Mouse (Mus musculus): Measurements from ENCODE around the gene Arhgef38. TPM values are rescaled to one million over a fixed set of nuclear protein-coding genes. Genes with fewer than 3 reads are reported as not detected.

Gene Arhgef38
- polyA plus RNA-seq, 1 experiment from 2014 or later, result 1.8 TPM

DNA sequence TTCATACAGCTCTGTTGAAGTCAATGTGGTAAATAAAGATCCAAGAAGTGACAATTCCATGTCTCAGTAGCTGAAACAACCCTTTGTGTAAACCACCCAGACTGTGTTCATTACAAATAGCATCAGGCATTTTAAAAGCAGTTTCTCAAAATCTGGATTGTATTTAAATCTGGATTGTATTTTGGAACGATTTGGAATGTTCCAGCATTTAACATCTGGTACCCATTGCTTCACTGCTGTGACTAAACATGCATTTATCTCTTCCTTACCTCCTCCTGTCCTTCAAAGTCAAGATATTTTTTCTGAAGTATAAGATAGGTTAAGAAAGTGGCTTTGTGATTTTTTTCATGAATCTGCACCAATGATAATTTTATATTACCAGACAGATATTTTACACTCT is 121.5 kb downstream of the Arhgef38 start:
- H3K4me1 ChIP-seq (ENCODE audit: control insufficient read depth, insufficient read depth, low read length), result no peaks in the 10 kb centered on the region
- ATAC-seq (ENCODE audit: insufficient number of reproducible peaks, insufficient read depth, low FRiP score, low read depth), result no peak
- H3K9me3 ChIP-seq (ENCODE audit: control insufficient read depth, low read depth, low read length), result no peaks in the 10 kb centered on the region
- no peaks in the 10 kb centered on the region for H3K27me3 ChIP-seq (ENCODE audit: control insufficient read depth, insufficient read depth, low read length)
- peaks cover 8% of the 10 kb centered on the region for H3K36me3 ChIP-seq (ENCODE audit: control insufficient read depth, insufficient read depth, low read length)
- H3K27ac ChIP-seq (ENCODE audit: low read length), result no peak overlapping the region
- 54% methylated on average over 1 of the region's 1 CpGs for WGBS
- no peak overlapping the region for H3K4me3 ChIP-seq (ENCODE audit: low read depth, low read length)
- no peak overlapping the region for H3K4me2 ChIP-seq (replicated peaks; ENCODE audit: low read depth, low read length)
- H3K9ac ChIP-seq (replicated peaks; ENCODE audit: low read depth, low read length), result no peak overlapping the region

DNA sequence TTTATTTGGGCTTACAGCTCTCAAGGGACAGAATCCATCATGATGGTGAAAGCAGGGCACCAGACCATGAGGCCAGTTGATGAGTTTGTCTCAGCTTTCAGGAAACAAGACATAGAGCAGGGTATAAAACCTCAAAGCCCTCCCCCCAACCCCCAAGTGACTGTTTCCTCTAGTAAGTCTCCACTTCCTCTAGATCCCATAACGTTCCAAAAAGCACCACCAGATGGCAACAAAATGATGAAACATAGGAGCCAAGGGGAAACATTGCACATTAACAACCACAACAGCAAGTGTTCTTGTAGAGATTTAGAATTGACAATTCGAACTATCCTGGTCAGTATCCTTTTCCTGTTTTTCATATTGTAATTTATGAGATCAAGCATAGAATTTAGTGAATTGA is 123.0 kb downstream of the Arhgef38 start:
- Histone ChIP-seq H3K9me3 (ENCODE audit: control insufficient read depth, low read depth, low read length) (no peaks in the 10 kb centered on the region), H3K4me2 (replicated peaks; ENCODE audit: low read depth, low read length) (no peak overlapping the region), H3K9ac (replicated peaks; ENCODE audit: low read depth, low read length) (no peak overlapping the region), H3K27me3 (ENCODE audit: control insufficient read depth, insufficient read depth, low read length) (no peaks in the 10 kb centered on the region), H3K27ac (ENCODE audit: low read length) (no peak overlapping the region), H3K4me1 (ENCODE audit: control insufficient read depth, insufficient read depth, low read length) (no peaks in the 10 kb centered on the region), H3K36me3 (ENCODE audit: control insufficient read depth, insufficient read depth, low read length) (peaks cover 15% of the 10 kb centered on the region), H3K4me3 (ENCODE audit: low read depth, low read length) (no peak overlapping the region)
- no peak for ATAC-seq (ENCODE audit: insufficient number of reproducible peaks, insufficient read depth, low FRiP score, low read depth)
- WGBS, result 32% methylated on average over 2 of the region's 2 CpGs

DNA sequence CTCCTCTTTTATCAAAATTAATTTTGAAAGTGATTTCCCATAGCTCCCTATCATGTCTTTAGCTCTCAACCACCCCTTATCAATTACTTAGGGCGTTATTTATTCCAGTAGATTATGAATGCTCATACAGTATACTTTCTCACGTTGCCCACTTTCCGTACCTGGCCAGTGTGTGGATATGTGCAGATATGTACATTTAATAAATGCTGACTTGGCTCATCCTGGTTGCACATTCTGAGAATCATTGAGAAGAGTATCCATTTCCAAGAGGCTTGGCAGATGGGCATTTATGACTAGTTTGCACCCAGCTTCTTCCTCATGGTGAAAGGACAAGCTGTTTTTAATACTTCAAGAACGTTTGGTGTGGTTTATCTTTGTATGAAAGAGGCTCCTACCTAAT is 124.9 kb downstream of the Arhgef38 start:
- Histone ChIP-seq H3K9me3 (ENCODE audit: control insufficient read depth, low read depth, low read length) (no peaks in the 10 kb centered on the region), H3K27me3 (ENCODE audit: control insufficient read depth, insufficient read depth, low read length) (no peaks in the 10 kb centered on the region), H3K4me3 (ENCODE audit: low read depth, low read length) (no peak overlapping the region), H3K4me1 (ENCODE audit: control insufficient read depth, insufficient read depth, low read length) (no peaks in the 10 kb centered on the region), H3K27ac (ENCODE audit: low read length) (no peak overlapping the region), H3K4me2 (replicated peaks; ENCODE audit: low read depth, low read length) (no peak overlapping the region), H3K36me3 (ENCODE audit: control insufficient read depth, insufficient read depth, low read length) (peaks cover 29% of the 10 kb centered on the region), H3K9ac (replicated peaks; ENCODE audit: low read depth, low read length) (no peak overlapping the region)
- ATAC-seq (ENCODE audit: insufficient number of reproducible peaks, insufficient read depth, low FRiP score, low read depth), result no peak
- WGBS, result 92% methylated on average over 4 of the region's 4 CpGs

DNA sequence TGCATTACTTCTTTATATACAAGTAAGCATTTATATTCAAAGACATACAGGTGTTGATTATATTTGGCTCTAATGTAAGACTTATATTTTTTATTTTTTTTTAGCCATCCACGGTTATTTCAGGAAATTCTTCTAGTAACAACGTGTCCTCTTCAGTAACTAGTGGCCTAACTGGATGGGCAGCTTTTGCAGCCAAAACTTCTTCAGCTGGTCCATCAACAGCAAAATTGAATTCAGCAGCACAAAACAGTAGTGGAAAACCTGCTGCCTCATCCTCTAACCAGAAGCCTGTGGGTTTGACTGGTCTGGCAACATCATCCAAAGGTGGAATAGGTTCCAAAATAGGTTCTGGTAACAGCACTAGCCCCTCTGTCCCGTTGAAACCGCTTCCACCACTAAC is 126.0 kb downstream of the Arhgef38 start:
- Histone ChIP-seq H3K4me3 (ENCODE audit: low read depth, low read length) (no peak overlapping the region), H3K9ac (replicated peaks; ENCODE audit: low read depth, low read length) (no peak overlapping the region), H3K9me3 (ENCODE audit: control insufficient read depth, low read depth, low read length) (no peaks in the 10 kb centered on the region), H3K27ac (ENCODE audit: low read length) (no peak overlapping the region), H3K4me1 (ENCODE audit: control insufficient read depth, insufficient read depth, low read length) (no peaks in the 10 kb centered on the region), H3K27me3 (ENCODE audit: control insufficient read depth, insufficient read depth, low read length) (no peaks in the 10 kb centered on the region), H3K4me2 (replicated peaks; ENCODE audit: low read depth, low read length) (no peak overlapping the region), H3K36me3 (ENCODE audit: control insufficient read depth, insufficient read depth, low read length) (peaks cover 35% of the 10 kb centered on the region)
- 90% methylated on average over 4 of the region's 4 CpGs for WGBS
- ATAC-seq (ENCODE audit: insufficient number of reproducible peaks, insufficient read depth, low FRiP score, low read depth), result no peak

DNA sequence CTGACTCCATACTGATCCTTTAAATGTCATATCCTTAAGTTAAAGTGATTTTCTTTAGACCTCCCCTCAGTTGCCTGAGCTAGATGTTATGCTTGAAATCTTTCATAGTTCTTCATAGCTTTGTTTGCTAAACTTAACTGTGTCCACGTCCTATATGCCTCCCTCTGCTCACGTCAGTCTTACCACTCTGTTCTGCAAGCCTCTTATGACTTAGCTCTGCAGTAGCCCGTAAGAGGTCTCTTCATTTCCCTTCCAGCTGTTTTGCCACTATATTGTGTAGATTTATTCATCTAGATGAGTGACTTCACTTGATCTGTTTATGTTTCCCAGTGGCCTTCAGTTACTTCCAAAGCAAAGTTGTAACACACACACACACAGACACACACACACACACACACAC is 130.3 kb downstream of the Arhgef38 start:
- 85% methylated on average over 3 of the region's 3 CpGs for WGBS
- H3K4me2 ChIP-seq (replicated peaks; ENCODE audit: low read depth, low read length), result no peak overlapping the region
- H3K4me1 ChIP-seq (ENCODE audit: control insufficient read depth, insufficient read depth, low read length), result no peaks in the 10 kb centered on the region
- H3K36me3 ChIP-seq (ENCODE audit: control insufficient read depth, insufficient read depth, low read length), result peaks cover 56% of the 10 kb centered on the region
- no peak overlapping the region for H3K27ac ChIP-seq (ENCODE audit: low read length)
- no peak for ATAC-seq (ENCODE audit: insufficient number of reproducible peaks, insufficient read depth, low FRiP score, low read depth)
- H3K4me3 ChIP-seq (ENCODE audit: low read depth, low read length), result no peak overlapping the region
- H3K9ac ChIP-seq (replicated peaks; ENCODE audit: low read depth, low read length), result no peak overlapping the region
- H3K27me3 ChIP-seq (ENCODE audit: control insufficient read depth, insufficient read depth, low read length), result no peaks in the 10 kb centered on the region
- H3K9me3 ChIP-seq (ENCODE audit: control insufficient read depth, low read depth, low read length), result no peaks in the 10 kb centered on the region

DNA sequence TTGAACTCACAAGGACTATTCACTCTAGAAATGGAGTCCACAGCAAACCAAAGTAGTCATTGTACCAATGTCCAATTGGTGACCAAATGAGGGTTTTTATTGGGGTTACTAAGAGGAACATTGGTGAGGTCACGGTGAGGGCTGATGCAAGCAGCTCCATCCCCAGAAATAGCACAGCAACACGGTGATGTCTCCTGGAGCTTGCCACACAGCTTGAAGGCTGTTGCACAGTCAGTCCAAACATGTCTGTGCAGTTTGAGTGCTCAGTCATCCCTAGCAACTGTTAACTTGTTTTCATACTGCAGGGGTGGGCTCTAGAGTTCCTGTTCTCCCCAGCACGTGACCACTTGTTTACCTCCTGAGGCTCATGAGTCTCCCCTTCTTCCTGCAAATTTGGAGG is 131.0 kb downstream of the Arhgef38 start:
- H3K9me3 ChIP-seq (ENCODE audit: control insufficient read depth, low read depth, low read length), result no peaks in the 10 kb centered on the region
- H3K4me3 ChIP-seq (ENCODE audit: low read depth, low read length), result no peak overlapping the region
- H3K4me1 ChIP-seq (ENCODE audit: control insufficient read depth, insufficient read depth, low read length), result no peaks in the 10 kb centered on the region
- no peak overlapping the region for H3K27ac ChIP-seq (ENCODE audit: low read length)
- H3K4me2 ChIP-seq (replicated peaks; ENCODE audit: low read depth, low read length), result no peak overlapping the region
- no peak overlapping the region for H3K9ac ChIP-seq (replicated peaks; ENCODE audit: low read depth, low read length)
- 87% methylated on average over 3 of the region's 3 CpGs for WGBS
- peaks cover 52% of the 10 kb centered on the region for H3K36me3 ChIP-seq (ENCODE audit: control insufficient read depth, insufficient read depth, low read length)
- no peaks in the 10 kb centered on the region for H3K27me3 ChIP-seq (ENCODE audit: control insufficient read depth, insufficient read depth, low read length)
- no peak for ATAC-seq (ENCODE audit: insufficient number of reproducible peaks, insufficient read depth, low FRiP score, low read depth)

DNA sequence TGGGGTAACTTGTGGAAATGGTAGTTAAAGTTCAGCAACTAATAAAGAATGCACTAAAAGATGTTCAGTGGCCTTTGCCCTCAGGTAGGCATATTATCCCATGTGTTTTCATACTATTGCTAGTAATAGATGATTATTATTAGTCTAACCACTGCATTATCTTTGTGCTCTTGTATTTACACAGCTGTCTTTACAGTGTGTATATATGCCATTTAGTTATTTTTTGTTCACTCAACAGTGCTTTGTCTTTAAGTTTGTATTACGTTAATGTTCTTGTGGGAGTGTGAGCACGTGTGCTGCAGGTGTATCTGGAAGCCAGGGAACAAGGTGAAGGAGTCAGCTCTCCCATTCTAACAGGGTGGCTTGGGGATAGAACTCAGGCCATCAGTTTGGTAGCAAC is 135.8 kb downstream of the Arhgef38 start:
- no peak overlapping the region for H3K27ac ChIP-seq (ENCODE audit: low read length)
- H3K9ac ChIP-seq (replicated peaks; ENCODE audit: low read depth, low read length), result no peak overlapping the region
- WGBS, result 60% methylated on average over 2 of the region's 2 CpGs

DNA sequence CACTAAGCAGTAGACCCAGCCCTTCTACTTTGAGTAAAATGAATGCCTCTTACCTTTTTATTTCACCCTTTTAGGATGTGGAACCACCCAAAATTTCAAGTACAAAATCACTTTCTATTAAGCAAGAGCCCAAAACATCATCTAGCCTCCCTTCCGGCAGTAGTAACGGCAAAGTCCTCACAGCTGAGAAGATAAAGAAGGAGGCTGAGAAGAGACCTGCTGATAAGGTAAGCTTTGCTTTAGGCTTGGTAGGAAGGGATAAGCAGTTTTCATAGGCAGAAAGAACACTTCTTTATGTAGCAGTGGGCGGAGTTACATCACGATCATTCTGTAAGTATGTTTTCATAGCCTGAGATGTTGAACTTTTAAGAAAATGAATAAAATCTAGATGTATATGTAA is 136.4 kb downstream of the Arhgef38 start:
- H3K36me3 ChIP-seq (ENCODE audit: control insufficient read depth, insufficient read depth, low read length), result peaks cover 28% of the 10 kb centered on the region
- no peak overlapping the region for H3K27ac ChIP-seq (ENCODE audit: low read length)
- no peaks in the 10 kb centered on the region for H3K4me1 ChIP-seq (ENCODE audit: control insufficient read depth, insufficient read depth, low read length)
- 88% methylated on average over 4 of the region's 4 CpGs for WGBS
- H3K9me3 ChIP-seq (ENCODE audit: control insufficient read depth, low read depth, low read length), result no peaks in the 10 kb centered on the region
- H3K4me3 ChIP-seq (ENCODE audit: low read depth, low read length), result no peak overlapping the region
- no peaks in the 10 kb centered on the region for H3K27me3 ChIP-seq (ENCODE audit: control insufficient read depth, insufficient read depth, low read length)
- H3K9ac ChIP-seq (replicated peaks; ENCODE audit: low read depth, low read length), result no peak overlapping the region
- no peak overlapping the region for H3K4me2 ChIP-seq (replicated peaks; ENCODE audit: low read depth, low read length)
- no peak for ATAC-seq (ENCODE audit: insufficient number of reproducible peaks, insufficient read depth, low FRiP score, low read depth)

More for the DNA sequence above, 135.8 kb downstream of the Arhgef38 start:
- peaks cover 32% of the 10 kb centered on the region for H3K36me3 ChIP-seq (ENCODE audit: control insufficient read depth, insufficient read depth, low read length)
- H3K4me1 ChIP-seq (ENCODE audit: control insufficient read depth, insufficient read depth, low read length), result no peaks in the 10 kb centered on the region
- H3K4me2 ChIP-seq (replicated peaks; ENCODE audit: low read depth, low read length), result no peak overlapping the region
- no peak overlapping the region for H3K4me3 ChIP-seq (ENCODE audit: low read depth, low read length)
- no peak for ATAC-seq (ENCODE audit: insufficient number of reproducible peaks, insufficient read depth, low FRiP score, low read depth)
- H3K27me3 ChIP-seq (ENCODE audit: control insufficient read depth, insufficient read depth, low read length), result no peaks in the 10 kb centered on the region
- H3K9me3 ChIP-seq (ENCODE audit: control insufficient read depth, low read depth, low read length), result no peaks in the 10 kb centered on the region

DNA sequence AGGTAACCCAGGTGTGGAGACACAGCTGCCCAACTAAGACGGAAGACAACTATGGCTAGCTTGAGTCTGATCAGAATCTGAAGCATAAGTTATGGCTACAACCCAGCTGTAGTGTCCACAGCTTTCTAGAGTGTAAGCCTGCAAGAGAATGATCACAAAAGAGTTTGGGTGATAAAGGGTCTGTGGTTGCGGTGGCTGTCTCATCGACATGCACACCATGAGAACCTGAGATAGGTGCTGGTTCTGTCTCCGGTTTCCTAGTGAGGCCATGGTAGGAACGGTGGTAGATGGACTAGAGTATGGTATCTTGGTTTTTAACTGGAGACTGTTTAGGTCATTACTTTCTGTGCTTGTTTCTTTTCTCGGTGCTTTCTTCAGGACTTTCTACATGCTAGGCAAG is 136.8 kb downstream of the Arhgef38 start:
- peaks cover 28% of the 10 kb centered on the region for H3K36me3 ChIP-seq (ENCODE audit: control insufficient read depth, insufficient read depth, low read length)
- no peaks in the 10 kb centered on the region for H3K27me3 ChIP-seq (ENCODE audit: control insufficient read depth, insufficient read depth, low read length)
- no peak overlapping the region for H3K9ac ChIP-seq (replicated peaks; ENCODE audit: low read depth, low read length)
- no peaks in the 10 kb centered on the region for H3K4me1 ChIP-seq (ENCODE audit: control insufficient read depth, insufficient read depth, low read length)
- H3K9me3 ChIP-seq (ENCODE audit: control insufficient read depth, low read depth, low read length), result no peaks in the 10 kb centered on the region
- no peak overlapping the region for H3K4me3 ChIP-seq (ENCODE audit: low read depth, low read length)
- no peak overlapping the region for H3K27ac ChIP-seq (ENCODE audit: low read length)
- 95% methylated on average over 6 of the region's 6 CpGs for WGBS
- H3K4me2 ChIP-seq (replicated peaks; ENCODE audit: low read depth, low read length), result no peak overlapping the region
- no peak for ATAC-seq (ENCODE audit: insufficient number of reproducible peaks, insufficient read depth, low FRiP score, low read depth)

All from stomach, embryonic 14.5 days (tissue).